Mouse (Mus musculus) cortical plate, adult 2 months (tissue): ENCODE measurements around the gene App.

ENCODE experiments used
- CTCF ChIP-seq: fragments of 200-500 bp; IDR thresholded peaks from 2 replicates; pipeline ENCODE4 v1.5.1; 2011; ENCODE audit warnings: mild to moderate bottlenecking, control low read depth, low read length; ENCODE audit not compliant: insufficient read depth; ENCODE audit errors: extremely low read depth
- POLR2A ChIP-seq: fragments of 200-500 bp; IDR thresholded peaks from 2 replicates; pipeline ENCODE4 v1.6.1; 2011; ENCODE audit warnings: mild to moderate bottlenecking, low read length, control low read depth; ENCODE audit not compliant: insufficient read depth; ENCODE audit errors: extremely low read depth

DNA sequence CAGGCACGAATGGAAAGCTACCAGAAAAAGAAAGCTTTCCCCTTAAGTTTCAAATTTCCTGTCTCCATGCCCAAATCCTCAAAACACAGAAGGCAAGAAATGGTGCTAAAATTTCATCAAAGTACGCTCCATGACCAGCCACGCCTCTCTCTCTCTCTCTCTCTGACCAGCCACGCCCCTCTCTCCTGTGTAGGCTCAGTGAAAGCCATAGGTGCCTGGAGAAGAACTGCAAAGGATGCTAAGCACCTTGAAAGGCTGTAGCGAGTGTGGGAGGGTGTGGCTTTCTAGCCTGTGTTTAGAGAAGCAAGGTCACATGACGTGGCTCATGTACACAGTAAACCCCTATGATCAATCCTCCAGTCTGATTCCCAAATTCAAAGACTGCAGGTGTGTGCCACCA is 126.3 kb downstream of the App start:
- TF ChIP-seq POLR2A, result no peak
- no peak for TF ChIP-seq CTCF
